Mouse (Mus musculus) liver, embryonic 15.5 days (tissue): ENCODE results near the gene Nos2. TPM values are rescaled to one million over a fixed set of nuclear protein-coding genes. Genes with fewer than 3 reads are reported as not detected.

ENCODE experiments used
- ATAC-seq: fragments of 200-750 bp; cut with Nextera tagmentation; 2 replicates; pipeline ENCODE4 v1.8.0; 2017; ENCODE audit warnings: moderate number of reproducible peaks, mild to moderate bottlenecking, moderate library complexity; ENCODE audit not compliant: insufficient read depth
- H3K27ac ChIP-seq: fragments of 300-500 bp; sonication (generic); replicated peaks from 2 replicates; pipeline ENCODE4 v1.5.1; 2015; ENCODE audit warnings: mild to moderate bottlenecking, inconsistent platforms
- H3K27me3 ChIP-seq: fragments of 300-500 bp; sonication (generic); 2 replicates; pipeline ENCODE4 v1.6.1; 2015; ENCODE audit warnings: mild to moderate bottlenecking, inconsistent platforms
- H3K36me3 ChIP-seq: fragments of 300-500 bp; sonication (generic); replicated peaks from 2 replicates; pipeline ENCODE4 v1.6.1; 2015; ENCODE audit warnings: moderate library complexity, mild to moderate bottlenecking, inconsistent platforms
- H3K4me1 ChIP-seq: fragments of 300-500 bp; sonication (generic); replicated peaks from 2 replicates; pipeline ENCODE4 v1.6.1; 2015; ENCODE audit warnings: inconsistent platforms
- H3K4me2 ChIP-seq: fragments of 300-500 bp; sonication (generic); 2 replicates; pipeline ENCODE4 v1.6.1; 2015; ENCODE audit warnings: moderate library complexity, mild to moderate bottlenecking, inconsistent platforms
- H3K4me3 ChIP-seq: fragments of 300-500 bp; sonication (generic); replicated peaks from 2 replicates; pipeline ENCODE4 v1.5.1; 2015; ENCODE audit warnings: mild to moderate bottlenecking, inconsistent platforms
- H3K9ac ChIP-seq: fragments of 300-500 bp; sonication (generic); 2 replicates; pipeline ENCODE4 v1.6.1; 2015; ENCODE audit warnings: moderate library complexity, mild to moderate bottlenecking, inconsistent platforms
- H3K9me3 ChIP-seq: fragments of 300-500 bp; sonication (generic); replicated peaks from 2 replicates; pipeline ENCODE4 v1.6.1; 2016; ENCODE audit warnings: inconsistent platforms
- WGBS: fragments of 180-500 bp; shearing (Covaris S2); methylation state at CpG from one replicate; pipeline ENCODE4 v1.1.7; 2015; ENCODE audit warnings: mixed read lengths; ENCODE audit not compliant: insufficient replicate concordance; 5-methylcytosine and 5-hydroxymethylcytosine counted together
- polyA plus RNA-seq: library from polyadenylated mRNA; unstranded; fragments of >200 nt; fragmentation: Nextera tagmentation; extraction: Ambion mirVana; gene quantifications from 2 replicates; pipeline ENCODE4 v1.2.1, GENCODE M21; 2015

Nos2 gene
- polyA plus RNA-seq, 1 experiment from 2014 or later = 0.03 TPM

GRCm38 (mm10) chr11:78922678-78923407 lies 2.3 kb downstream of the Nos2 start:
- H3K4me3 ChIP-seq = no peak overlapping the region
- no peak overlapping the region for H3K9ac ChIP-seq
- no peaks in the 10 kb centered on the region for H3K9me3 ChIP-seq
- no peak overlapping the region for H3K4me2 ChIP-seq
- WGBS = 26% methylated on average over 8 of the region's 8 CpGs
- H3K4me1 ChIP-seq = no peaks in the 10 kb centered on the region
- ATAC-seq = no peak
- peaks cover 51% of the 10 kb centered on the region for H3K27me3 ChIP-seq
- H3K27ac ChIP-seq = no peak overlapping the region
- H3K36me3 ChIP-seq = no peaks in the 10 kb centered on the region

GRCm38 (mm10) chr11:78924111-78924510 lies 3.5 kb downstream of the Nos2 start:
- H3K27me3 ChIP-seq = peaks cover 51% of the 10 kb centered on the region
- ATAC-seq = no peak
- H3K9me3 ChIP-seq = no peaks in the 10 kb centered on the region
- no peaks in the 10 kb centered on the region for H3K36me3 ChIP-seq
- no peaks in the 10 kb centered on the region for H3K4me1 ChIP-seq
- H3K27ac ChIP-seq = no peak overlapping the region
- no peak overlapping the region for H3K4me2 ChIP-seq
- no peak overlapping the region for H3K9ac ChIP-seq
- no peak overlapping the region for H3K4me3 ChIP-seq
- whole genome bisulfite sequencing = 6% methylated on average over 9 of the region's 9 CpGs

GRCm38 (mm10) chr11:78924916-78925315 lies 4.3 kb downstream of the Nos2 start:
- peak overlapping the region; percentile 55 for H3K4me2 ChIP-seq
- no peaks in the 10 kb centered on the region for H3K9me3 ChIP-seq
- no peak overlapping the region for H3K9ac ChIP-seq
- H3K4me3 ChIP-seq = peak overlapping the region; percentile 32
- H3K4me1 ChIP-seq = no peaks in the 10 kb centered on the region
- H3K27ac ChIP-seq = no peak overlapping the region
- ATAC-seq = no peak
- WGBS = under 1% methylated on average over 37 of the region's 37 CpGs
- no peaks in the 10 kb centered on the region for H3K36me3 ChIP-seq
- peaks cover 51% of the 10 kb centered on the region for H3K27me3 ChIP-seq

- Histone ChIP-seq H3K4me1 (no peaks in the 10 kb centered on the region), H3K36me3 (no peaks in the 10 kb centered on the region), H3K9ac (no peak overlapping the region), H3K27ac (no peak overlapping the region), H3K4me2 (no peak overlapping the region), H3K4me3 (no peak overlapping the region), H3K9me3 (no peaks in the 10 kb centered on the region), H3K27me3 (peaks cover 31% of the 10 kb centered on the region)
- WGBS = 62% methylated on average over 5 of the region's 5 CpGs
- ATAC-seq = no peak
Observed at GRCm38 (mm10) chr11:78929345-78929744, 8.8 kb downstream of the Nos2 start.

DNA sequence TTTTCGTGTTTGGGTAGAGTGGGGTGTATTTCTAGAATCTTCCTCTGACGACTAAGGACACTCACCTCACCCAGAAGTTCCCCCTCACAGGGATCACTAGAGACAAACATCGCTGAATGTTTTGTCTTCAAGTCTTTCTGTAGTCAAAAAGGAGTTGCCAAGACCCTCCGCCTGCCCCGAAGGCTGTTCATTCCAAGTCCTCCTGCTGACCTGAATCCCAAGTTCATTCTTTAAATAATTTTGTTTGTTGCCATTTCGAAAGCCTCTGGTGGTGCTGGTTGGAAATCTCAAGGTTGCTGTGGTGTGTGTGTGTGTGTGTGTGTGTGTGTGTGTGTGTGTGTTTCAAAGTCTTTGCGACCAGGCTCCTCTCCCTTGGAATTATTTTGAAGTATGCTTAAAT lies 13.7 kb downstream of the Nos2 start:
- Histone ChIP-seq H3K9me3 (no peaks in the 10 kb centered on the region), H3K27ac (no peak overlapping the region), H3K4me2 (no peak overlapping the region), H3K27me3 (peaks cover 4% of the 10 kb centered on the region; the same call in 1 of the 2 replicates), H3K4me3 (no peak overlapping the region), H3K4me1 (no peaks in the 10 kb centered on the region), H3K9ac (no peak overlapping the region), H3K36me3 (no peaks in the 10 kb centered on the region)
- 54% methylated on average over 7 of the region's 7 CpGs for WGBS
- no peak for ATAC-seq

DNA sequence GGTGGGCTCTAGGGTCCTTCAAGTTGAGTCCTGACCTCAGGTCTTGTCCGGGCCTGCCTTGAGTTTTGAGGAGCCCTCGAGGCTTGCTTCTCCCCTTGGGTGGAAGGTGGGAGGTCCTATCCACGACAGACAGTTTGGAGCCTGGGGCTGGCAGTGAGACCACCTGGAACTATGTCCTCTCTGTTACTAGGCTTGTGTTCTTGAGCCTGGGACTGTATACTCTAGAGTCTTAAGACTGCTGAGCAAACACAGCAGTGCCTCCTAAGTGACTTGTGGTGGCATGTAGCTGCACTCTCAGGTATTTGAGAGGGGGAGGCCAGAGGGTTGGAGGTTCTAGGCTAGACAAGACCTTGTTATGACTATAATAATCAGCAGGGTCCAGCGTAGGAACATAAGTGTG lies 14.1 kb downstream of the Nos2 start:
- 63% methylated on average over 4 of the region's 4 CpGs for WGBS
- Histone ChIP-seq H3K4me2 (no peak overlapping the region), H3K27me3 (peaks cover 4% of the 10 kb centered on the region; the same call in 1 of the 2 replicates), H3K36me3 (no peaks in the 10 kb centered on the region), H3K4me3 (no peak overlapping the region), H3K27ac (no peak overlapping the region), H3K9me3 (no peaks in the 10 kb centered on the region), H3K4me1 (no peaks in the 10 kb centered on the region), H3K9ac (no peak overlapping the region)
- no peak for ATAC-seq

- no peak for ATAC-seq
- Histone ChIP-seq H3K9me3 (no peaks in the 10 kb centered on the region), H3K4me3 (no peak overlapping the region), H3K36me3 (no peaks in the 10 kb centered on the region), H3K27ac (no peak overlapping the region), H3K27me3 (peaks cover 4% of the 10 kb centered on the region; the same call in 1 of the 2 replicates), H3K4me2 (no peak overlapping the region), H3K4me1 (no peaks in the 10 kb centered on the region), H3K9ac (no peak overlapping the region)
- 35% methylated on average over 6 of the region's 6 CpGs for WGBS
Observed at GRCm38 (mm10) chr11:78935178-78935577, 14.6 kb downstream of the Nos2 start.

DNA sequence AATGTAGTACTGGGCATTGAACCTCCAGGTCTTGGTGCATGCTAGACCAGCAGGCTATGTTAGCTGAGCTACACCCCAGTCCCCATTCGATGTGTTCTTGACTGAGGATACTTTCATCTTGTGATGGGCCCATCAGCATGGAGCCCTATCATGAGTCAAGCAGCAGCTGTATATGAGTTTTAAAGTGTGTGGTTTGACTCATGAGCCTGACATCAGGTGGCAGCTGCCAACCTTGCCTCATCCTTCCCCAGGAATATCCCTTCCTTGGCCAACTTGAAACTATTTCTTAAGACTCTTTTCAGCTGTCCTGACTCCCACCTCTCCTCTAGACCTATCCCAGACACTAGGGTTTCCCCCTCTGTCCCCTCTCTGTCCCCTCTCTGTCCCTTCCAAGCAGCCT lies 22.5 kb downstream of the Nos2 start:
- ATAC-seq = no peak
- Histone ChIP-seq H3K27me3 (no peaks in the 10 kb centered on the region), H3K4me3 (no peak overlapping the region), H3K4me2 (no peak overlapping the region), H3K9ac (no peak overlapping the region), H3K36me3 (no peaks in the 10 kb centered on the region), H3K4me1 (no peaks in the 10 kb centered on the region), H3K27ac (no peak overlapping the region), H3K9me3 (no peaks in the 10 kb centered on the region)
- 57% methylated on average over 1 of the region's 1 CpGs for WGBS

DNA sequence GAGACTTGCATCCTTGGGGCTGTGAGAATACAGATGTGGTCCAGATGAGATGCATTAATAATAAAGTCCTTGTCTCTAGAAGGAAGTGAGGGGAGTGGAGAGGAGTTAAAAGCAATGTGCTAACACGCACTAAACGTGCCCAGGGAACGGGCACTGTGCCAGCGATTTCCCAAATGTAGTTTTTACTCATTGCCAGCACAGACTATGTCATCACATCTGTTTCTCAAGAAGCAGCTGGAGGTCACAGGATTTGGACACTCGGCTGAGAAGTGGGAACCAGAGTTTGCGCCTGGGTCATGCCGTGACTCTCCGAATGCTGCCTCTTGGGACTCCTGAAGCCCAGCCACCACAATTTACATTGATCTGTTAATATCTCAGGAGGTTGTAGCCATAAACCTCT lies 29.8 kb downstream of the Nos2 start:
- no peak overlapping the region for H3K4me2 ChIP-seq

GRCm38 (mm10) chr11:78952467-78952866 lies 31.9 kb downstream of the Nos2 start:
- H3K4me1 ChIP-seq = no peaks in the 10 kb centered on the region
- 5% methylated on average over 17 of the region's 17 CpGs for WGBS
- ATAC-seq = no peak
- no peak overlapping the region for H3K9ac ChIP-seq
- H3K4me3 ChIP-seq = no peak overlapping the region
- no peak overlapping the region for H3K27ac ChIP-seq
- no peaks in the 10 kb centered on the region for H3K9me3 ChIP-seq
- no peak overlapping the region for H3K4me2 ChIP-seq
- no peaks in the 10 kb centered on the region for H3K36me3 ChIP-seq
- peaks cover 39% of the 10 kb centered on the region for H3K27me3 ChIP-seq

More for the DNA sequence above, 29.8 kb downstream of the Nos2 start:
- no peak overlapping the region for H3K4me3 ChIP-seq
- peaks cover 23% of the 10 kb centered on the region for H3K27me3 ChIP-seq
- no peaks in the 10 kb centered on the region for H3K4me1 ChIP-seq
- no peaks in the 10 kb centered on the region for H3K9me3 ChIP-seq
- 63% methylated on average over 8 of the region's 8 CpGs for WGBS
- H3K27ac ChIP-seq = no peak overlapping the region
- ATAC-seq = no peak
- H3K9ac ChIP-seq = no peak overlapping the region
- no peaks in the 10 kb centered on the region for H3K36me3 ChIP-seq

DNA sequence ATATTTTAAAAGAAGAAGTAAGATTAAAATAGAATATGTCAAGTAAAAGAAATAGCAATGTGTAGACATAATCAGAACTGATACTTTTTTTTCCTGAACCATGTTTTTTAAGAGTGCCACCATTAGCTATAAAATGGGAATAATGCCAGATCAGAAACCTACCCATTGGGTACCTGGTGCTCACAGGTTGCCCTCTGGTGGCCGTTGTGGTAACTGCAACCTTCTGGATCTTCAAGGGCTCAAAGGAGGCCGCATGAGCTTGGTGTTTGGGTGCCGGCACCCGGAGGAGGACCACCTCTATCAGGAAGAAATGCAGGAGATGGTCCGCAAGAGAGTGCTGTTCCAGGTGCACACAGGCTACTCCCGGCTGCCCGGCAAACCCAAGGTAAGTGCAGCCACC lies 35.7 kb downstream of the Nos2 start:
- no peak for ATAC-seq
- Histone ChIP-seq H3K9ac (no peak overlapping the region), H3K4me2 (no peak overlapping the region), H3K4me1 (no peaks in the 10 kb centered on the region), H3K4me3 (no peak overlapping the region), H3K27ac (no peak overlapping the region), H3K9me3 (no peaks in the 10 kb centered on the region), H3K27me3 (peaks cover 44% of the 10 kb centered on the region), H3K36me3 (no peaks in the 10 kb centered on the region)
- 11% methylated on average over 7 of the region's 7 CpGs for WGBS

DNA sequence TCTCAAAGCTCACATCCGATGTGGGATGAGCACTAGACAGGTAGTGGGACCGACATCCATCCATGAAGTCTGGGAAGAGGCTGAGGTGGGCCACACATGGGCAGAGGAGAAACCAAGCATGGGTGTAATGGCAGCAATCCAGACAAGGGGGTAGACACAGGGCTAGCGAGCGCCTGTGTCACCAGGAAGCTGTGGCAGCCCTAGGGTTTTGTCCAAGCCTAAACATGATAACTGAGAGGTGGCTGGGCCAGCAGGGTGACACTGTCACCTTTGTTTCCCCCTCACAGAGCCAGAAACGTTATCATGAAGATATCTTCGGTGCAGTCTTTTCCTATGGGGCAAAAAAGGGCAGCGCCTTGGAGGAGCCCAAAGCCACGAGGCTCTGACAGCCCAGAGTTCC lies 38.8 kb downstream of the Nos2 start:
- no peak for ATAC-seq
- no peak overlapping the region for H3K9ac ChIP-seq
- H3K27ac ChIP-seq = no peak overlapping the region
- H3K27me3 ChIP-seq = peaks cover 21% of the 10 kb centered on the region
- peaks cover 20% of the 10 kb centered on the region for H3K36me3 ChIP-seq
- H3K4me3 ChIP-seq = no peak overlapping the region
- H3K4me1 ChIP-seq = no peaks in the 10 kb centered on the region
- no peak overlapping the region for H3K4me2 ChIP-seq
- no peaks in the 10 kb centered on the region for H3K9me3 ChIP-seq
- WGBS = 46% methylated on average over 8 of the region's 8 CpGs
